Mouse (Mus musculus) bone marrow, adult 2 months (tissue): Measurements from ENCODE around the gene Shc3.

ENCODE experiments used
- CTCF ChIP-seq: fragments of 200-500 bp; IDR thresholded peaks from 2 replicates; pipeline ENCODE4 v1.5.1; 2011; ENCODE audit warnings: low read length, control low read depth; ENCODE audit not compliant: control insufficient read depth, insufficient read depth
- POLR2A ChIP-seq: fragments of 200-500 bp; IDR thresholded peaks from 2 replicates; pipeline ENCODE4 v1.6.1; 2011; ENCODE audit warnings: low read depth, mild to moderate bottlenecking, control low read depth, low read length, borderline replicate concordance; ENCODE audit not compliant: control insufficient read depth

- no peak for TF ChIP-seq CTCF
- no peak for TF ChIP-seq POLR2A
Measured at GRCm38 (mm10) chr13:51399562-51399961, 169.7 kb downstream of the Shc3 start.
